Mouse (Mus musculus) embryonic fibroblast, embryonic 13.5 days (primary cell): ENCODE data around the gene Cep57l1. TPM values are rescaled to one million over a fixed set of nuclear protein-coding genes. Genes with fewer than 3 reads are reported as not detected.

ENCODE experiments used
- H3K27ac ChIP-seq: 2 replicates; pipeline ENCODE4 v1.5.1; 2012; ENCODE audit warnings: low read length, control low read depth, inconsistent platforms; ENCODE audit not compliant: insufficient read depth
- H3K4me1 ChIP-seq: 2 replicates; pipeline ENCODE4 v1.6.1; 2011; ENCODE audit warnings: low read length; ENCODE audit not compliant: control insufficient read depth, insufficient read depth
- H3K4me3 ChIP-seq: 2 replicates; pipeline ENCODE4 v1.5.1; 2011; ENCODE audit warnings: mild to moderate bottlenecking, control low read depth, low read length; ENCODE audit not compliant: insufficient read depth
- CTCF ChIP-seq: IDR thresholded peaks from 2 replicates; pipeline ENCODE4 v1.5.1; 2011; ENCODE audit warnings: mild to moderate bottlenecking, control low read depth, low read length, moderate library complexity, borderline replicate concordance; ENCODE audit not compliant: insufficient read depth
- POLR2A ChIP-seq: IDR thresholded peaks from 2 replicates; pipeline ENCODE4 v1.6.1; 2011; ENCODE audit warnings: low read depth, mild to moderate bottlenecking, control low read depth, low read length, moderate library complexity
- polyA plus RNA-seq: library from polyadenylated mRNA; stranded (reverse); fragments of >200 nt; gene quantifications from 2 replicates; pipeline ENCODE4 v1.2.4, GENCODE M21; 2011; ENCODE audit warnings: low read depth; ENCODE audit not compliant: missing spikeins, insufficient read length

Gene Cep57l1
- polyA plus RNA-seq = 12.4 and 17.8 TPM in 2 replicates

DNA sequence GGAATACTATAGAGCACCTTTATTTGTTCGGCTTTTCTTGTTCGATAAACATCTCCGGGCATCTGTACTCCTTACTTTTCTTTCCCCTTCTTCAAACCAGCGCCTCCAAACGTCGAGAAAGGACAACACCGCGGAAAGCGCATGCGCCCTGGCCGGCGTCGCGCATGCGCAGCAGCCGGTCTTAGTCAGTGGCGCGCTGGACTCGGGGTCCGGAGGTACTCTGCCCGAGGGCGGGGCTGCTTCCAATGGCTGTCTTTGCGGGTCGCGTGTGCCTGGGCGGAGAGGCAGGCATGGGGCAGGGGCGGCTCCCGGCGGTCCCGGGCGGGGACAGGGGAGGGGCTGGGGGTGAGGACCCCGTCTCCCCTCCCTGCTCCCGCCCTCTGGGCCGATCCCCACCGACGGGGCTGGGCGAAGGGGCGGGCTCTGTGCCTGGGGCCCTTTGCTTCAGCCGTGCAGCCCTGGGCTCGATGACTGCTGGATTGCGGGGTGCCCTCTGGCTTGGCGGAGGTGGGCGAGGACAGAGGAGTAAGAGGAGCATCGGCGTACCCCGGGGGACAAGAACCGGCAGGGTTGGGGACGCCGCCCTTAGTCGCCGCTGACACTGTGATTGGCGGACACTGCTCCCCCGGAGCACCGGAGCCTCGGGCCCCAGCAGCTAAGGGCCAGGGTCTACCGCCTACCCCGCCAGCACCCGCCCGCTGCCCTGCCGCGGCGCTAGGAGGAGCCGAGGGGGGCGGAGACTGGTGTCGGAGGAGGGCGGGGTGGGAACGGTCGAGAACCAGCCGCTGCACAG, at the start of gene Cep57l1, which contains the start of gene Sesn1:
Gene Cep57l1 (minus strand): TSS at position 101 of the 793 bp plus-strand sequence.
Gene Sesn1 (plus strand): TSS at position 165 of the 793 bp plus-strand sequence.
- Histone ChIP-seq H3K4me3 (peak within 1 kb of the TSS; percentile 83), H3K4me1 (peaks cover 8% of the 10 kb centered on the region; the same call in 1 of the 2 replicates), H3K27ac (peak within 1 kb of the TSS; percentile 89)
- no peak for TF ChIP-seq CTCF
- peak; percentile 85 for TF ChIP-seq POLR2A

DNA sequence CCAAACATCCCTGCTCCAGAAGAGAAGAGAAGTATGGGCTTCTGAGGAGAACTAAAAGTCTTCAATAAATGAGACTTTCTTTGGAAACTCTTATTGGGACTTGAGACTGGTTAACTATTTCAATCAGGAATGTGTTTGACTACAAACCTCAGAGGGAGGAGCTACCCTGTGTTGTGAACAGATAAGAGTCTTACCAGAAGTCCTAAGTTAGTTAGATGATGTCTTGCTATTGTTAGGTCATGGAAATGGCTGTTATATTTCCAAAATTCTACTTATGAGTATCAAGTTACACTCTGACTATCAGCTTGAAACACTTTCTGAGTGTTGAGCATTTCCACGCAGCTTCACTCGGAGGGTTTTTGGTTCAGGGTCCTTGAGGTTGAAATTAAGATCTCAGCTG, 39.0 kb upstream of the Cep57l1 start:
- Histone ChIP-seq H3K4me3 (no peak overlapping the region), H3K27ac (no peak overlapping the region), H3K4me1 (no peaks in the 10 kb centered on the region)
- TF ChIP-seq CTCF (no peak), POLR2A (no peak)

- TF ChIP-seq CTCF = no peak
- no peak overlapping the region for H3K4me3 ChIP-seq
Measured at GRCm38 (mm10) chr10:41847737-41848136, 38.1 kb upstream of the Cep57l1 start.

DNA sequence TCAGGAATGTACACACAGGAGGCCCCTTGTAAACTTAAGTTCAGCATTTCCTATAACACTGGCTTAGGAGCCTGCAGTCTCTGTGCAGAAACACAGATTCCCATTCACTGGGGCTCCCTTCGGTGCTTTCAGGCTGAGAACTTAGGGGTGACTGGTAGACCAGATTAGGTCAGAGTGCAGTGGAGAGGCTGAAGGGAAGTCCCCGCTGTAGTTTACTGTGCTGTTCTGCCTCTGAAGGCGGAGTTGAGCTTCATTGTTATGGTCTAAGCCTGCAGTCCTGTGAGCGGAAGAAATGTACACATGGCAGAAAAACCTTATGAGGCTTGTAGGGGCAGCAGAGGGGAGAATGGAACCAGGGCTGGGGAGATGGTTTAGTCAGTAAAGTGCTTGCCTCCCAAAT, 29.2 kb upstream of the Cep57l1 start:
- no peak overlapping the region for H3K4me3 ChIP-seq
- no peak overlapping the region for H3K27ac ChIP-seq
- no peaks in the 10 kb centered on the region for H3K4me1 ChIP-seq
- TF ChIP-seq POLR2A (no peak), CTCF (no peak)

More at GRCm38 (mm10) chr10:41847737-41848136, 38.1 kb upstream of the Cep57l1 start:
- Histone ChIP-seq H3K4me1 (no peaks in the 10 kb centered on the region), H3K27ac (no peak overlapping the region)

GRCm38 (mm10) chr10:41834131-41834530, 24.5 kb upstream of the Cep57l1 start:
- no peak for TF ChIP-seq CTCF
- TF ChIP-seq POLR2A = no peak
- no peak overlapping the region for H3K27ac ChIP-seq
- no peak overlapping the region for H3K4me3 ChIP-seq
- H3K4me1 ChIP-seq = no peaks in the 10 kb centered on the region

GRCm38 (mm10) chr10:41832191-41832590, 22.5 kb upstream of the Cep57l1 start:
- Histone ChIP-seq H3K27ac (no peak overlapping the region), H3K4me3 (no peak overlapping the region), H3K4me1 (no peaks in the 10 kb centered on the region)
- TF ChIP-seq POLR2A (no peak), CTCF (no peak)

DNA sequence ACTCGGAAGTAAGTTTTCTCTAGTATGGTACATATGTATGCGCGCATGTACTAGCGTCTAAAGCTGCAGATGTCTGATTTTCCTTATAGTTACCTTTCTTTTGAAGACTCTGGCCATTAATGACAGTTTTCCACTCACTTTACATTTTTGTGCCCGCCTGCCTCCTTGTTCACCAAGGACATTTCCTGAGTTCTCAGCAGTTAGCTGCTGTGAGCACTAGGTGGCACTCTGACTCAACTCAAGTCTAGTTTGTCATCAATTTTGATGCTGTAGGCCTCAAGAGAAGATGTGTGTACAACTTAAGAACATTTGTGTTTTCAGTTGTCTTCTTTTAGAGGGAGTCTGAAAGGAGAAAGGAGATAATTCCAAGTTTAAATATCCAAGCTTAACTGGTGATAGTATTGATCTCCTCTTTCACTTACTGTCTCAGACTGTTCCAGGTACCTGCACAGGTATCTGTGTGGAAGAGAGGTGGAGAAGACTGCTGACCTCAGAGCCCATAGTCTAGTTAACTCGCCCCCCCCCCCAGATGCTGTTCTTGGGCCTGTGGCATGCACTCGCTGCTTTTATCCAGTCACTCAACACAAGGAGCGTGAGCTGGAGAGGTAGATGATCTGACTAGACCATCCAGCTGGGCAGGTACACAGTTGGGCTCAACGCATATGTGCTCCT, 21.3 kb upstream of the Cep57l1 start:
- no peaks in the 10 kb centered on the region for H3K4me1 ChIP-seq
- no peak overlapping the region for H3K27ac ChIP-seq
- no peak overlapping the region for H3K4me3 ChIP-seq
- no peak for TF ChIP-seq POLR2A
- peak; percentile 48; the same call in 1 of the 2 replicates for TF ChIP-seq CTCF

DNA sequence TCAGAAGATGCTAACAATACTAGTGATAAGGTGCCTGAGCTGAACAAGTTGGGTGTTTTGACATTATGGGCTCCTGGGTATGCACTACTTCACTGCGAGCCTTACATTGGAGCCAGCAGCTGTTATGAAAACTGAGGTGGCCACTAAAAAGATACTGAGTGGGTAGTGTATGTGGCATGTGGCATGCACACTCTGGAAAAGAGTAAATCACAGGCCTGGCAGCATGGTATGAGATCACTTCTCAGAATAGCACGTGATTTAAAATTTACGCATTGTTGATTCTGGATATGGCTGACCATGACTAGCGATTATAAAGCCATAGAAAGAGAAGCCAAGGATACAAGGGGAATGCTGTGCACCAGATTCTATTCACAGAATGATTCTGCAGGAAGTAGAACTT, 20.8 kb upstream of the Cep57l1 start:
- no peak for TF ChIP-seq POLR2A
- TF ChIP-seq CTCF = no peak
- Histone ChIP-seq H3K4me1 (no peaks in the 10 kb centered on the region), H3K4me3 (no peak overlapping the region), H3K27ac (no peak overlapping the region)

DNA sequence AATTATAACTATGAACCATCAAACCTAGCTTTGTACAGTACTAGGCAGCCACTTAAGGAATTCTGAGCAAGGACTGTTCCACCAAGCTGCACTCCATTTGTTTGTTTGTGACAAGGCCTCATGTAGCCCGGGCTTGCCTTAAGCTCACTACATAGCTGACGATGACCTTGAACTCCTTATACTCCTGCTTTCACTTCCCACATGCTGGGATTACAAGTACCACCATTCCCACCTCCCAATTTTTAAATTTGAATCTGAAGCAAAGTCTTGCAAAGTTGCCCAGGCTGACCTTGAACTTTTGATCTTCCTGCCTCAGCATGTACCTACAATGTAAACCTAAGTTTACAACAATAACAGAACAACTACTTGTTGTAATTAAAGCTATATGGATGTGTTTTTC, 20.3 kb upstream of the Cep57l1 start:
- Histone ChIP-seq H3K4me3 (no peak overlapping the region), H3K27ac (no peak overlapping the region), H3K4me1 (no peaks in the 10 kb centered on the region)
- no peak for TF ChIP-seq POLR2A

DNA sequence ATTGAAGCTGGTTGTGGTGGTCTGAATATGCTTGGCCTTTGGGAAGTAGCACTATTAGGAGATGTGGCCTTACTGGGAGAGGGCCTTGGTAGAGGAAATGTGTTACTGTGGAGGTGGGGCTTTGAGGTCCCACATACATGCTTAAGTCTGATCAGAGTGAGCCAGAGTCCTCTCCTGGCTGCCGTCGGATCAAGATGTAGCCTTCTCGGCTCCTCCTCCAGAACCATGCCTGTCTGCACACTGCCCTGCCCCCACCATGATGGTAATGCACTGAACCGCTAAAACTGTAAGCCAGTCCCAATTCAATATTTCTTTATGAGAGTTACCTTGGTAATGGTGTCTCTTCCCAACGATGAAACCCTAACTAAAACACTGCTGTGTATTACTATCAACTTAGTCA, 19.5 kb upstream of the Cep57l1 start:
- Histone ChIP-seq H3K27ac (no peak overlapping the region), H3K4me1 (no peaks in the 10 kb centered on the region), H3K4me3 (no peak overlapping the region)
- TF ChIP-seq POLR2A (no peak), CTCF (no peak)

DNA sequence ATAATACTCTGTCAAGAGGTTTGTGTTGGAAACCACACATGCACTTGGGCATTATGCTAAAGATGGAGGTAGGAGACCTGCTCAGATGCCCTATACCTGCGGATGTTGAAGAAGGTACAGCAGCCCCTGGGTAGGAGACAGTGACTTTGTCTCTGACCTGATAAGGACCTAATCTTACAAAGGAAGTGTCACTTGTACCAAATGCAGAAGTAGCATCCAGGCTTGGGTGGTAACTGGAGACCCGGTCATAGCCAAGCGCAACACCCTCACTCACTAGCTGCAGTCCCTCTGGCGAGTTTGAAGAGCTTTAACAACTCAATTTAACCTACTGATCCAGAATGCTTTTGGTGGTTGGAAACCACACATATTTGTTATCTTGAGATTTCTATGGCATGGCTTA, 18.1 kb upstream of the Cep57l1 start:
- TF ChIP-seq CTCF (no peak), POLR2A (no peak)
- Histone ChIP-seq H3K27ac (no peak overlapping the region), H3K4me1 (no peaks in the 10 kb centered on the region), H3K4me3 (no peak overlapping the region)
